In the genomic region with DNA sequence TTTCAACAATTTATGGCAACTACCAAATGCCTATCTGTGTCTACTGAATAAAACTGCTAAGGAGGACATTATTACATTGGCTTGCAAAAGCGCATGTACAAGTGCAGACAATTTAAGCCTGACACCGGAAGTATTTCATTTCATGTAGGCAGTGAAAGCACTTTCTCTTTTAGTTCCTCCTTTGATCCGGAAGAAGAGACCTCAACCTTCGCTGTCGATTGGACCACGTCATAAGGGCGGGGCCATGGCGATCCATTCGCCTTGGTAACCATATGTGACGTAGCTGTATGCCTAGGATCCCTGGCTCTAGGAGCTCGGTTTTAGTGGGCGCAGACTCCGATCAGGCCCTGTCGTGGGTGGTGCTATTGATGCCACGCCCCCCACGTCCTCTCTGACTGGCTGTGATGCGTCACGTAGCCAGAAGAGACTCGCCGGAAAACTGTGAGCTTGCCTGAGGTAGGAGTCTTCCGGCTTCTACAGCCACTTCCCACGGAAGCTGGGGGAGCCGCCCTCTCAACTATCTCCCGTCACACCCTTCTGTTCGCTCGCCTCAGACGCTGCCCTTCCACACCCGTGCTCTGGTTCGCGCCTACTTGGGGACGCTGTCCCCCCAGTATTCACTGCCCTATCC, we compare ENCODE assay signal across 8 mouse cellular contexts. TPM values are rescaled to one million over a fixed set of nuclear protein-coding genes. Genes with fewer than 3 reads are reported as not detected.
A peak's percentile ranks its signal among the peaks of the same experiment; 100 is the strongest.
DNase-seq lines count a peak whose midpoint lies in the region; ATAC-seq lines count a peak whose summit lies in the region.

No protein-coding gene starts in this region.

- H3K4me2 ChIP-seq in hindbrain, embryonic 14.5 days (replicated peaks): peak overlapping the region; percentile 59

- peak overlapping the region; percentile 63 for H3K4me3 ChIP-seq in hindbrain, embryonic 14.5 days (replicated peaks; ENCODE audit: low read length)

- no peaks in the 10 kb centered on the region for H3K36me3 ChIP-seq in hindbrain, embryonic 14.5 days (replicated peaks; ENCODE audit: control insufficient read depth, insufficient read depth)

- H3K9ac ChIP-seq in hindbrain, embryonic 14.5 days: peak overlapping the region; percentile 72

- H3K9me3 ChIP-seq in hindbrain, embryonic 14.5 days (ENCODE audit: control insufficient read depth, low read length): peaks cover 18% of the 10 kb centered on the region; the same call in 1 of the 2 replicates

- ATAC-seq in hindbrain, embryonic 14.5 days (ENCODE audit: low FRiP score): peak; percentile 99

- 0 out of 2 replicates have a peak, but pooled peaks cover 3% of the 10 kb centered on the region for H3K4me1 ChIP-seq in hindbrain, embryonic 14.5 days (replicated peaks; ENCODE audit: control insufficient read depth, insufficient read depth, low read length)

- H3K27me3 ChIP-seq in hindbrain, embryonic 14.5 days (ENCODE audit: control insufficient read depth, insufficient read depth, low read length): 0 out of 2 replicates have a peak, but pooled peaks cover 6% of the 10 kb centered on the region

- WGBS in hindbrain, embryonic 14.5 days: 2% methylated on average over 31 of the region's 31 CpGs

- peak overlapping the region; percentile 94 for H3K27ac ChIP-seq in hindbrain, embryonic 14.5 days

- DNase-seq in R1 (ENCODE audit: low read depth, low spot score): peak; percentile 99
- peak; percentile 92 to 95 for DNase-seq in cerebellum, postnatal 25 days
- peak; percentile 84 to 93 for DNase-seq in frontal cortex, postnatal 25 days (ENCODE audit: low spot score in 2 of 2)
- DNase-seq in hindbrain, embryonic 14.5 days (ENCODE audit: low spot score): peak; percentile 96
- DNase-seq in layer of hippocampus, postnatal 36 days: peak; percentile 92 to 95
- DNase-seq in lung, postnatal 36 days: peak; percentile 99
- peak; percentile 99 for DNase-seq in retina, postnatal 1 day
- DNase-seq in urinary bladder, adult 2 months (ENCODE audit: low spot score): peak; percentile 72

RNA-seq across cellular contexts. Expression of a gene that starts 36.7 kb away (rescaled TPM):
- polyA plus RNA-seq in hindbrain, embryonic 14.5 days (2014; fragmentation: Nextera tagmentation; extraction: Ambion mirVana): 18.8 and 19.4 TPM in 2 replicates
- total RNA-seq in layer of hippocampus, postnatal 36 days (2021): 10 to 100 TPM; 19.5 to 23.6 TPM
- polyA plus RNA-seq in urinary bladder, adult 2 months (2012; rRNA removed): 15.7 and 17.0 TPM in 2 replicates

Comparison
In these comparisons a context has a peak if more than half of its experiments do, and no peak if none do; other contexts are left out.
1. Peak in every context shown above with its lines: DNase-seq, ATAC-seq, H3K4me3 ChIP-seq and H3K27ac ChIP-seq.